Mouse (Mus musculus): ENCODE measurements at regions not wholly inside any gene's neighbourhood (a gene's known extent, or its start where the extent isn't known, plus 50 kb on each side); places are given as distances from the start of the nearest gene placed in this dataset.

GRCm38 (mm10) chr12:60820979-60821378, 702.0 kb upstream of the Lrfn5 start:
- WGBS: 58% methylated on average over 7 of the region's 7 CpGs

More at GRCm38 (mm10) chr12:60820979-60821378, 702.0 kb upstream of the Lrfn5 start:
- Histone ChIP-seq H3K4me1 (ENCODE audit: insufficient read depth) (no peaks in the 10 kb centered on the region), H3K36me3 (ENCODE audit: insufficient read depth) (no peaks in the 10 kb centered on the region), H3K9ac (no peak overlapping the region), H3K9me3 (ENCODE audit: low read depth, low read length) (no peaks in the 10 kb centered on the region), H3K4me3 (ENCODE audit: low read depth, low read length) (no peak overlapping the region), H3K27me3 (ENCODE audit: insufficient read depth, low read length) (no peaks in the 10 kb centered on the region), H3K4me2 (no peak overlapping the region), H3K27ac (ENCODE audit: low read depth) (no peak overlapping the region)
- DNase-seq: peak; percentile 0
- no peak for TF ChIP-seq CTCF (IDR thresholded peaks at IDR 0.05; ENCODE audit: low read depth)
- ATAC-seq (ENCODE audit: insufficient read depth): no peak
